Mouse (Mus musculus): ENCODE data around the gene Ezh2. TPM values are rescaled to one million over a fixed set of nuclear protein-coding genes. Genes with fewer than 3 reads are reported as not detected.
"Not testable (repeated sequence)": the region's sequence is repeated elsewhere in the genome, so short reads cannot be mapped to it uniquely, and the experiment has no call there.

Gene Ezh2
- polyA plus RNA-seq, 1 experiment from 2014 or later, result 216 TPM

DNA sequence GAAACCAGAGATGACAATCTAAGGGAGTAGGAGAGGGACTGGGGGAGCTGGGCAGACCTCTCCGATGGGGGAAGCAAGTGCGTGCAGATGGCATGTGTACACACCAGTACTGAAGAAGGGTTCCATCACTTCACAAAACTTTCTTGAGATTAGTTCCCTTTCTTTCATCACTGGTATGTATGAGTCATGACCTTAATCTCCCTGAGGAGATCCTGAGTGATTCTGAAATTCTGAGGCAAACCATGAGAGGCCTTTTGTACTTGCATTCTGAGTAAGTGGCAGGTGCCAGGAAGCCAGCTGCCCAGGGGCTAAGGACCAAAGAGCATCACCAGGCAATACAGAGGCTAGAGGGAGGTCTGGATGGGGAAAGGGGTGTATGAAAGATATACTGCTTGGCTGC is 25.9 kb upstream of the Ezh2 start:
- Histone ChIP-seq H3K9ac (ENCODE audit: low read length) (no peak overlapping the region), H3K27ac (ENCODE audit: low read depth, low read length) (no peak overlapping the region), H3K9me3 (ENCODE audit: control insufficient read depth, low read length) (no peaks in the 10 kb centered on the region), H3K27me3 (ENCODE audit: control insufficient read depth, insufficient read depth, low read length) (no peaks in the 10 kb centered on the region), H3K4me1 (replicated peaks; ENCODE audit: control insufficient read depth, insufficient read depth, low read length) (no peaks in the 10 kb centered on the region), H3K4me2 (ENCODE audit: low read depth, low read length, severe bottlenecking) (no peak overlapping the region), H3K4me3 (ENCODE audit: low read depth, low read length) (no peak overlapping the region), H3K36me3 (ENCODE audit: control insufficient read depth, insufficient read depth, low read length) (no peaks in the 10 kb centered on the region)
- 82% methylated on average over 2 of the region's 2 CpGs for WGBS
- no peak for ATAC-seq (replicated peaks; ENCODE audit: low FRiP score)
- no peak for DNase-seq (ENCODE audit: low spot score)

DNA sequence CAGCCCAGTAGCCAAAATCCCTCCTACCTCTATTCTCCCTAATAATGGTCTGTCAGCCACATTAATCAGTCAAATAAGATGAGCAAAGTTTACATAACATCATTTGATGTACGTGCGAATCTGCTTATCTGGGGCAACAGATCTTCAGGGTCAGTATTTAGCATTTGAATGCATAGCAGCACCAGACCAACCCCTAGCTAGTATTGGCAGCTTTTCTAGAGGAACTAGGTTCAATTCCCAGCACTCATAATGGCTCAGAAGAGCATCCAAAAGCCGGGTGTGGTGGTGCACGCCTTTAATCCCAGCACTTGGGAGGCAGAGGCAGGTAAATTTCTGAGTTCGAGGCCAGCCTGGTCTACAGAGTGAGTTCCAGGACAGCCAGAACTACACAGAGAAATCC is 13.2 kb upstream of the Ezh2 start:
- not testable (repeated sequence) for DNase-seq (ENCODE audit: low spot score); H3K27ac ChIP-seq (ENCODE audit: low read depth, low read length); H3K27me3 ChIP-seq (ENCODE audit: control insufficient read depth, insufficient read depth, low read length); H3K4me2 ChIP-seq (ENCODE audit: low read depth, low read length, severe bottlenecking); H3K4me1 ChIP-seq (replicated peaks; ENCODE audit: control insufficient read depth, insufficient read depth, low read length); H3K4me3 ChIP-seq (ENCODE audit: low read depth, low read length); H3K36me3 ChIP-seq (ENCODE audit: control insufficient read depth, insufficient read depth, low read length); H3K9ac ChIP-seq (ENCODE audit: low read length); H3K9me3 ChIP-seq (ENCODE audit: control insufficient read depth, low read length); ATAC-seq (replicated peaks; ENCODE audit: low FRiP score)
- WGBS, result 68% methylated on average over 5 of the region's 5 CpGs

DNA sequence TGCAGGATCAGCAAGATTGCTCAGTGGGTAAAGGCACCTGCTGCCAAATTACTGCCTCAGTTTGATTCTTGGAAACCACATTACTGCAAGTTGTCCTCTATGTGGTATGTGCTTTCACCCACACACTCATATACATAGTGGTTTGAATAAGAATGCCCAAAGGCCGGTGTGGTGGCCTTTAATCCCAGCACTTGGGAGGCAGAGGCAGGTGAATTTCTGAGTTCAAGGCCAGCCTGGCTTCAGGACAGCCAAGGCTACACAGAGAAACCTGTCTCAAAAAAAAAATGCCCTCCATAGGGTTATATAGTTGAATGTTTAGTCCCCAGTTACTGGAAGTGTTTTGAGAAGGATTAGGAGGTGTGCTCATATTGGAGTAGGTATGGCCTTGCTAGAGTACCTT is 6.8 kb upstream of the Ezh2 start:
- no peak for DNase-seq (ENCODE audit: low spot score)
- ATAC-seq (replicated peaks; ENCODE audit: low FRiP score), result no peak
- H3K9ac ChIP-seq (ENCODE audit: low read length), result no peak overlapping the region
- no peaks in the 10 kb centered on the region for H3K27me3 ChIP-seq (ENCODE audit: control insufficient read depth, insufficient read depth, low read length)
- H3K4me2 ChIP-seq (ENCODE audit: low read depth, low read length, severe bottlenecking), result no peak overlapping the region
- no peaks in the 10 kb centered on the region for H3K9me3 ChIP-seq (ENCODE audit: control insufficient read depth, low read length)
- no peak overlapping the region for H3K4me3 ChIP-seq (ENCODE audit: low read depth, low read length)
- no peaks in the 10 kb centered on the region for H3K4me1 ChIP-seq (replicated peaks; ENCODE audit: control insufficient read depth, insufficient read depth, low read length)
- no peak overlapping the region for H3K27ac ChIP-seq (ENCODE audit: low read depth, low read length)
- 69% methylated on average over 1 of the region's 1 CpGs for WGBS
- H3K36me3 ChIP-seq (ENCODE audit: control insufficient read depth, insufficient read depth, low read length), result no peaks in the 10 kb centered on the region

DNA sequence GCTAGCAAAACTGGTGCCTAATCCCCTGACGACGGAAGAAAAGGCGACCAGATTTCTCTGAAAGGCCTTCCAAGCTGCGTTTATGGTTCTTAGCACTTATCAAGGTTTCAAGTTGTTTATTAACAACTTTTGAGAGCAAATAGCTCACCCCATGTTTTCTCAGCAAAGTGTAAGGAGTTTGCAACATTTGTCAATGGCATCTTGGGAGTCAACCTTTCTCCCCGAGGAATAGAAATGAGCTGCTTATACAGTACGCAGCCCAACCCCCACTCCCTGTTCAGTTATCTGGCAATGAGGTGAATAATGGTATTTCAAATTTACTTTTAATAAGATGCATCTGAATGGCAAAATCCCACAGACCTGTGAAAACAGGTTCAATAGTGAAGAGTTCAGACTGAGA is 555 bp upstream of the Ezh2 start:
- ATAC-seq (replicated peaks; ENCODE audit: low FRiP score), result no peak
- Histone ChIP-seq H3K4me3 (ENCODE audit: low read depth, low read length) (peak overlapping the region; percentile 96), H3K9ac (ENCODE audit: low read length) (peak overlapping the region; percentile 100), H3K27me3 (ENCODE audit: control insufficient read depth, insufficient read depth, low read length) (no peaks in the 10 kb centered on the region), H3K36me3 (ENCODE audit: control insufficient read depth, insufficient read depth, low read length) (no peaks in the 10 kb centered on the region), H3K27ac (ENCODE audit: low read depth, low read length) (peak overlapping the region; percentile 99), H3K4me1 (replicated peaks; ENCODE audit: control insufficient read depth, insufficient read depth, low read length) (peaks cover 3% of the 10 kb centered on the region; the same call in 1 of the 2 replicates), H3K9me3 (ENCODE audit: control insufficient read depth, low read length) (no peaks in the 10 kb centered on the region), H3K4me2 (ENCODE audit: low read depth, low read length, severe bottlenecking) (peak overlapping the region; percentile 59)
- peak; percentile 54 for DNase-seq (ENCODE audit: low spot score)
- 4% methylated on average over 6 of the region's 6 CpGs for WGBS

DNA sequence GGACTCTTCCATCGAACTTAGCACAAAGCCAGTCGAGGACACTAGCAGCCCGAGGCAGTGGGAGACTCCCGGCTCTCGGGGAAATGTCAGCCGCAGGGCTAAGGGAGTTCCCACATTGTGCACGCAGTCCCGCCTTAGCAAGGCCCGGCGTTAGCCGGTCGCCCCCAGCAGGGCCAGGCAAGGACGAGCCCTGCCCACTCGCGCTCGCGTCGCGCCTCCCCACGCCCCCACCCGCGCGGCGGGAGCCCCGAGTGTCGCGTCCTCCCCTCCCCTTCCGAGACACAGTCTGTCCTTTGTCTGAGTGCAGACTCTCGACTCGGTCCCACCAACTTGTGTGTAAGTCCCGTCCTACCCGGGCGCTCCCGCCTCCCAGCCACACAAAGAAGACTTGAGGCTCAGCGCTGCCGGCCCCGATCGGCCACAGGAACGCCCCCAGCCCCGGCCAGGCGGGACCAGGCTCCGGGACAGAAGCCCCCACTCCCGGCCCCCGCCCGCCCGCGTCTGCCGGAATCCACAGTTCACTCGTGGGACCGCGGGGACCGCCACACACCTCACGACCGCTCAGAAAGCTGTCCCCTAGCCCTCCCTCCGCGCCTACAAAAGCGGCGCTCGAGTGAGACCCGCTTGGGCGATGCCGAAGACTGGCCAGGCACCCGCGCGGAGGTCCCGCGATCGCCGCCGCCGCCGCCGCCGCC is 853 bp downstream of the Ezh2 start:
- ATAC-seq (replicated peaks; ENCODE audit: low FRiP score) (peak; percentile 72), DNase-seq (ENCODE audit: low spot score) (peak; percentile 91)
- Histone ChIP-seq H3K4me1 (replicated peaks; ENCODE audit: control insufficient read depth, insufficient read depth, low read length) (peaks cover 3% of the 10 kb centered on the region; the same call in 1 of the 2 replicates), H3K27me3 (ENCODE audit: control insufficient read depth, insufficient read depth, low read length) (no peaks in the 10 kb centered on the region), H3K9ac (ENCODE audit: low read length) (peak overlapping the region; percentile 100), H3K27ac (ENCODE audit: low read depth, low read length) (peak overlapping the region; percentile 99), H3K4me2 (ENCODE audit: low read depth, low read length, severe bottlenecking) (peak overlapping the region; percentile 59), H3K36me3 (ENCODE audit: control insufficient read depth, insufficient read depth, low read length) (no peaks in the 10 kb centered on the region), H3K9me3 (ENCODE audit: control insufficient read depth, low read length) (no peaks in the 10 kb centered on the region), H3K4me3 (ENCODE audit: low read depth, low read length) (peak overlapping the region; percentile 96)
- under 1% methylated on average over 69 of the region's 74 CpGs for WGBS

DNA sequence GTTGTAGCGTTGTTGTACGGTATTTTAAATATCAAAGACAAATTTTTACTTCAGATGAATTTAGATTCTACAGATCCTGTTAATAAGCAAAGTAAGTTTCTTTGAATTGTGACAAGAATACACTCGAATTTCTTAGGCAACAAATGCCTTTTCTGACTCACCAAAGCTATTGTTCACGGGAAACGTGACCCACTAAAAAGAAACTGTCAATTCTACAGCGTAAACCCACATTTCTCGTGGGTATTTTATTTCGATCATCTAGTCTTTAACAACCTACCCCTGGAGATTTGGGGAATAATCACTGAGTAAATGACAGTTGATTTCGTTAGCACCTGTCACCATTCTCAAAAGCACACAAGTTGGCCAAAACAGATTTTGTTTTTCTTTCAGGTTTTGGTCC is 1.6 kb downstream of the Ezh2 start:
- Histone ChIP-seq H3K4me2 (ENCODE audit: low read depth, low read length, severe bottlenecking) (peak overlapping the region; percentile 59), H3K4me1 (replicated peaks; ENCODE audit: control insufficient read depth, insufficient read depth, low read length) (peaks cover 3% of the 10 kb centered on the region; the same call in 1 of the 2 replicates), H3K27ac (ENCODE audit: low read depth, low read length) (peak overlapping the region; percentile 99), H3K27me3 (ENCODE audit: control insufficient read depth, insufficient read depth, low read length) (no peaks in the 10 kb centered on the region), H3K9me3 (ENCODE audit: control insufficient read depth, low read length) (no peaks in the 10 kb centered on the region), H3K4me3 (ENCODE audit: low read depth, low read length) (peak overlapping the region; percentile 96), H3K9ac (ENCODE audit: low read length) (peak overlapping the region; percentile 100), H3K36me3 (ENCODE audit: control insufficient read depth, insufficient read depth, low read length) (no peaks in the 10 kb centered on the region)
- ATAC-seq (replicated peaks; ENCODE audit: low FRiP score) (no peak), DNase-seq (ENCODE audit: low spot score) (no peak)
- 13% methylated on average over 9 of the region's 9 CpGs for WGBS

DNA sequence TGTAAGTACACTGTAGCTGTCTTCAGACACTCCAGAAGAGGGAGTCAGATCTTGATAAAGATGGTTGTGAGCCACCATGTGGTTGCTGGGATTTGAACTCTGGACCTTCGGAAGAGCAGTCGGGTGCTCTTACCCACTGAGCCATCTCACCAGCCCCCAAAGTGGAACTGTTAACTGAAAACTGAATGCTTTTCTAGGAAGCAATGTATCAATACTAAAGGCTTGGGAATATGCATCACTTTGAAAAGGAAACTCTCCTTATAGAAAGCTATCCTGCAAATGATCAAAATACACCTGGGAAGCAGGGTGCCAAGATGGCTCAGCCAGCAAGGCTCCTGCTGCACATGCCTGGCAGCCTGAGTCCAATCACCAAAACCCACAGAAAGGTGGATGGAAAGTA is 7.8 kb downstream of the Ezh2 start:
- not testable (repeated sequence) for H3K4me2 ChIP-seq (ENCODE audit: low read depth, low read length, severe bottlenecking); H3K4me1 ChIP-seq (replicated peaks; ENCODE audit: control insufficient read depth, insufficient read depth, low read length); DNase-seq (ENCODE audit: low spot score); H3K9me3 ChIP-seq (ENCODE audit: control insufficient read depth, low read length); ATAC-seq (replicated peaks; ENCODE audit: low FRiP score); H3K36me3 ChIP-seq (ENCODE audit: control insufficient read depth, insufficient read depth, low read length); H3K27ac ChIP-seq (ENCODE audit: low read depth, low read length); H3K27me3 ChIP-seq (ENCODE audit: control insufficient read depth, insufficient read depth, low read length); H3K9ac ChIP-seq (ENCODE audit: low read length); H3K4me3 ChIP-seq (ENCODE audit: low read depth, low read length)
- 100% methylated on average over 2 of the region's 2 CpGs for WGBS

DNA sequence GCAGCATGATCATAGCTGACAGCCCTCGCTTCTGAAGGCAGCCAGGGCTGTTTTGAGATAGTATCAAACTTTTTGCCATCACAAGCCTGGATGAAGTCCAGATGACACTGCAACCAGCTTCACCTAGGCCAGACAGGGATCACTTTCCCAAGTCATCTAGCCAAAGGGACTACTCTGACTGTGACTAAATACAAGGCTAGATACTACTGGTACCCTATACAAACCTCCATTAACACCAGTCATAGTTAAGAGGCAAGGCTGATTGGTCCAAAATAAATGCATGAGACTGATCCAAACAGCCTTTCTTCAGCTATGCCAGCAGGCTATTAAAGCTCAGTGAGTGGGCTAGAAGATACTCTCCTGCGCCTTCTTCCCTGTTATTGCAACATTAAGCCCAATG is 22.3 kb downstream of the Ezh2 start:
- no peak for ATAC-seq (replicated peaks; ENCODE audit: low FRiP score)
- Histone ChIP-seq H3K36me3 (ENCODE audit: control insufficient read depth, insufficient read depth, low read length) (peaks cover 11% of the 10 kb centered on the region), H3K27me3 (ENCODE audit: control insufficient read depth, insufficient read depth, low read length) (no peaks in the 10 kb centered on the region), H3K9ac (ENCODE audit: low read length) (no peak overlapping the region), H3K9me3 (ENCODE audit: control insufficient read depth, low read length) (no peaks in the 10 kb centered on the region), H3K4me1 (replicated peaks; ENCODE audit: control insufficient read depth, insufficient read depth, low read length) (no peaks in the 10 kb centered on the region), H3K4me2 (ENCODE audit: low read depth, low read length, severe bottlenecking) (no peak overlapping the region), H3K27ac (ENCODE audit: low read depth, low read length) (no peak overlapping the region), H3K4me3 (ENCODE audit: low read depth, low read length) (no peak overlapping the region)
- 93% methylated on average over 2 of the region's 2 CpGs for whole genome bisulfite sequencing
- no peak for DNase-seq (ENCODE audit: low spot score)

All from forebrain, embryonic 11.5 days (tissue).